Mouse (Mus musculus) heart, embryonic 11.5 days (tissue): ENCODE measurements around the gene Mon2. TPM values are rescaled to one million over a fixed set of nuclear protein-coding genes. Genes with fewer than 3 reads are reported as not detected.

ENCODE experiments used
- ATAC-seq: fragments of 200-750 bp; cut with Nextera tagmentation; replicated peaks from 2 replicates; pipeline ENCODE4 v1.8.0; 2017; ENCODE audit warnings: moderate library complexity; ENCODE audit not compliant: insufficient number of reproducible peaks, low FRiP score, low TSS enrichment
- H3K27ac ChIP-seq: fragments of 300-500 bp; sonication (generic); 2 replicates; pipeline ENCODE4 v1.5.1; 2014; ENCODE audit warnings: mild to moderate bottlenecking, low read depth, low read length
- H3K27me3 ChIP-seq: fragments of 300-500 bp; sonication (generic); 2 replicates; pipeline ENCODE4 v1.6.1; 2014; ENCODE audit warnings: mild to moderate bottlenecking, low read length, mixed read lengths; ENCODE audit not compliant: control insufficient read depth, insufficient read depth
- H3K36me3 ChIP-seq: fragments of 300-500 bp; sonication (generic); 2 replicates; pipeline ENCODE4 v1.6.1; 2014; ENCODE audit warnings: mild to moderate bottlenecking, low read length, moderate library complexity, mixed read lengths; ENCODE audit not compliant: control insufficient read depth, insufficient read depth
- H3K4me1 ChIP-seq: fragments of 300-500 bp; sonication (generic); 2 replicates; pipeline ENCODE4 v1.6.1; 2014; ENCODE audit warnings: low read length; ENCODE audit not compliant: control insufficient read depth, insufficient read depth
- H3K4me2 ChIP-seq: fragments of 300-500 bp; sonication (generic); 2 replicates; pipeline ENCODE4 v1.6.1; 2014; ENCODE audit warnings: mild to moderate bottlenecking, moderate library complexity
- H3K4me3 ChIP-seq: fragments of 300-500 bp; sonication (generic); 2 replicates; pipeline ENCODE4 v1.5.1; 2014; ENCODE audit warnings: low read depth, low read length
- H3K9ac ChIP-seq: fragments of 300-500 bp; sonication (generic); 2 replicates; pipeline ENCODE4 v1.6.1; 2014; ENCODE audit warnings: mild to moderate bottlenecking, low read depth, low read length, moderate library complexity
- H3K9me3 ChIP-seq: fragments of 300-500 bp; sonication (generic); replicated peaks from 2 replicates; pipeline ENCODE4 v1.6.1; 2016; ENCODE audit warnings: low read length; ENCODE audit not compliant: control insufficient read depth
- WGBS: fragments of 180-500 bp; shearing (Covaris S2); extraction: QIAGEN DNeasy Blood & Tissue Kit; methylation state at CpG from one replicate; pipeline ENCODE4 v1.1.7; 2014; ENCODE audit not compliant: insufficient replicate concordance; 5-methylcytosine and 5-hydroxymethylcytosine counted together
- polyA plus RNA-seq: library from polyadenylated mRNA; unstranded; fragments of >200 nt; fragmentation: Nextera tagmentation; extraction: Ambion mirVana; gene quantifications from 2 replicates; pipeline ENCODE4 v1.2.1, GENCODE M21; 2014

The Mon2 gene
- polyA plus RNA-seq, 1 experiment from 2014 or later = 23.7 TPM

DNA sequence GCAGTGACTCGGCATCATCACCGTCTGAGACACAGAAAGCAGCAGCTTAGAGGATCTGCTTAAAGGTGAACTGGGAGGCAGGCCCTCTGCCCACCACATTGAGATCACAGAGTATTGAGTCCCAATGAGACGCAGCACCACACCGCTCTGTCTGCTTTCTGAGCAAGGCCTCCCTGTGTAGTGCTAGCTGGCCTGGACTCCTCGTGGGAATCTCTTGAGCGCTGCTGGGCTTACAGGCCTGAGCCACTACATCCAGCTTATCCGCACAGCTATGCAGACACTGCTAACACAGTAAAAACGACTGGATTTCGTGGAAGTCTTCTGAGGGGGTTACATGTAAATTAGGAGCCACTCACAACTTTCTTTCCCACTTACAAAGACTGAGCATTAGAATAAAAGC lies 84.7 kb downstream of the Mon2 start:
- ATAC-seq = no peak
- H3K27me3 ChIP-seq = no peaks in the 10 kb centered on the region
- H3K27ac ChIP-seq = peak overlapping the region; percentile 88
- H3K4me3 ChIP-seq = no peak overlapping the region
- H3K4me1 ChIP-seq = peaks cover 28% of the 10 kb centered on the region
- H3K9ac ChIP-seq = peak overlapping the region; percentile 44; the same call in 1 of the 2 replicates
- WGBS = 66% methylated on average over 9 of the region's 9 CpGs
- no peaks in the 10 kb centered on the region for H3K9me3 ChIP-seq
- peaks cover 17% of the 10 kb centered on the region for H3K36me3 ChIP-seq
- peak overlapping the region; percentile 50 for H3K4me2 ChIP-seq

DNA sequence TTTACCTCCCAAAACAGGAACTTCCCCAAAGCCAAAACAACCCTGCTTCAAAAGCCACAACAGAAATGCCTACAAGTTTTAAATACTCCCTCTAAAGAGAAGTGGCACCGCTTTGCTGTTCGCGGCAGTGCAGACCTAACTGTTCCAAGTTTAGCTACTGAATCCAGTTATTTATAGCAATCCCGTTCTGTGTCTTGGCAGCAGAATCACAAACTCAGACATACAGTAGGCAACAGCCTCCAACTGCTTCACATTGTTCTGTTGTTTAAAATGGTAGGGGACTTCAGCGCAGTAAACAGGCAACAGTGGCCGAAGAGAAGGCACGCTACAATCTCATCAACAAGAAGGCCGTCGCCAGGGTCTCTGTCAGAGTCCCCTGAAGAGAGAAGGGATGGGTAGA lies 85.3 kb downstream of the Mon2 start:
- peak overlapping the region; percentile 50 for H3K4me2 ChIP-seq
- H3K27ac ChIP-seq = peak overlapping the region; percentile 88
- H3K27me3 ChIP-seq = no peaks in the 10 kb centered on the region
- no peak for ATAC-seq
- no peaks in the 10 kb centered on the region for H3K9me3 ChIP-seq
- H3K36me3 ChIP-seq = peaks cover 12% of the 10 kb centered on the region
- H3K9ac ChIP-seq = peak overlapping the region; percentile 44; the same call in 1 of the 2 replicates
- WGBS = 67% methylated on average over 9 of the region's 9 CpGs
- peaks cover 28% of the 10 kb centered on the region for H3K4me1 ChIP-seq
- no peak overlapping the region for H3K4me3 ChIP-seq

DNA sequence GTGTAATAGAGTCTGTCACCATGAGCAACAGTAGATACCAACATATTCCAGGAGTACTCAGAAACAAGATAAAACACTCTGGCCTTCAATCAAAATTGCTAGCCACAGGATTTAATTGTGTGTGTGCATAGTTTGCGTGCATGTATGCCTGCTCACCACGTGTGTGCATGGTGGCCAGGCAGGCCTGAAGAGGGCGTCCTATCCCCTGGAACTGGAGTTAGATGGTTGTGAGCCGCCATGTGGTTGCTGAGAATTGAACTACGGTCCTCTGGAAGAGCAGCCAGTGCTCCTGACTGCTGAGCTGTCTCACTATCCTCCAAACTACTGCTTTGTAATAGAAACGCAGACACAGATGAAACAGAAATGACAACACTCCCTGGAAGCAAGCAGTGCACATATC lies 85.7 kb downstream of the Mon2 start:
- Histone ChIP-seq H3K9ac (peak overlapping the region; percentile 43; the same call in 1 of the 2 replicates), H3K36me3 (peaks cover 9% of the 10 kb centered on the region), H3K4me1 (peaks cover 28% of the 10 kb centered on the region), H3K9me3 (no peaks in the 10 kb centered on the region), H3K27ac (peak overlapping the region; percentile 88), H3K4me3 (no peak overlapping the region), H3K4me2 (peak overlapping the region; percentile 50), H3K27me3 (no peaks in the 10 kb centered on the region)
- no peak for ATAC-seq
- 86% methylated on average over 6 of the region's 6 CpGs for WGBS

DNA sequence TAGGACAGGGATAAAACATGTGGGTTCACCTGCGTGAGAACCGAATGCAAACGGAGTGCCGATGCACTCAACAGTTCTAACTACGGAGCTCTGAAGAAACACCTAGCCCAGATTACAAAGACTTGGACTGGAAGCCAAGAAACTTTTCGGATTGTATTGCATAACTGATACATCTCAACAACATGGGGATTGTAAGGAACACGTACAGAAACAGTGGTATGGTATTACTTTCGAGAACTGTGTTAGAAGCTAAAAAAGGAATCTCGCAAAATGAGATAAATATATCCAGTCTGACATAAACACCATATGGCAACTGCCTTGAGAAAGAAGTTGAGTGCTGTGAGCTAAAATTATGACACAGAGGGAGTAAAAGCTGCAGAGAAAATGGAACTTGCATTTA lies 86.4 kb downstream of the Mon2 start:
- H3K4me3 ChIP-seq = no peak overlapping the region
- no peak for ATAC-seq
- WGBS = 87% methylated on average over 9 of the region's 9 CpGs
- H3K27me3 ChIP-seq = no peaks in the 10 kb centered on the region
- no peaks in the 10 kb centered on the region for H3K9me3 ChIP-seq
- H3K4me1 ChIP-seq = peaks cover 28% of the 10 kb centered on the region
- 0 out of 2 replicates have a peak overlapping the region, but pooled peaks have one; percentile 16 for H3K27ac ChIP-seq
- H3K9ac ChIP-seq = no peak overlapping the region
- H3K4me2 ChIP-seq = no peak overlapping the region
- H3K36me3 ChIP-seq = 0 out of 2 replicates have a peak, but pooled peaks cover 5% of the 10 kb centered on the region

DNA sequence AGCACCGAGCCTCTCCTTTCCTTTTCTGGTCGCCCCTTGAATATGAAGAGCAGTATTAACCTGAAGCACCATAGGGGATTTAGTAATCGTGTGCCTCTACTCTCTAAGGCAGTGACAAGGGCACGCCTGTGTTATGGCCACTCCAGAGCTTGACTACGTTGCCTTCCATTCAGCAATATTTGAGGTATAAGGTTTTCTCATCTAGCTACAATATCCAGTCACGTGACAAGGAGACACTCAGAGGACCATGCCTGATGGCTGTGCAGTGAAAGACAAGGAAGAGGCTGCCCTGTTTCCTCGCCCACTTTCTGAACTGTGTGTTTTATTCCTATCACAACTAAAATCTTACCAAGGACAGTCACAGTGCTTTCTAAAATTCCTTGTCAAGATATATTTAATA lies 87.9 kb downstream of the Mon2 start:
- Histone ChIP-seq H3K4me2 (peak overlapping the region; percentile 70), H3K4me1 (peaks cover 29% of the 10 kb centered on the region), H3K36me3 (0 out of 2 replicates have a peak, but pooled peaks cover 2% of the 10 kb centered on the region), H3K27me3 (no peaks in the 10 kb centered on the region), H3K27ac (0 out of 2 replicates have a peak overlapping the region, but pooled peaks have one; percentile 29), H3K9ac (no peak overlapping the region), H3K4me3 (no peak overlapping the region), H3K9me3 (no peaks in the 10 kb centered on the region)
- ATAC-seq = no peak
- 70% methylated on average over 7 of the region's 7 CpGs for WGBS

DNA sequence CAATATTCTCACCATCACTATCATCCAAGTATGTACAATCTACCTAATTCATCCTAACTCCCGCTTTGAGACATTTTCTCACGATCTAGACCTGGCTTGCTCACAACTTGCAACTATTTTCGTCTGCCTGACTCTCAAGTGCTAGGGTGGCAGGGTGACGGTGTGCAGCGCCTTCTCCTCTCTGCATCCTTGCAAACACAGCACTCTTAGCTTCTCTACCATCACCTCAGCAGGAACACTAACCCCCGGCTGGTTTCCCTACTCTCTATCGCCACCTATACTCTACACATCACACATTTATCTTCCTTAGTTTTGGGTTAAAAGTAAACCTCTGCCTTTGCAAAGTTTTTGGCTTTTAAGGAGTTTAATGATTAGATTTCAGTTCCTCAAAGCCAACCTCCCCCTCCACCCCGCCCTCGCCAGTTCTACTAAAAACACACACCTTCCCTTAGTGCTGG lies 88.6 kb downstream of the Mon2 start:
- WGBS = 13% methylated on average over 9 of the region's 9 CpGs
- peak overlapping the region; percentile 70 for H3K4me2 ChIP-seq
- ATAC-seq = no peak
- H3K27ac ChIP-seq = peak overlapping the region; percentile 29; the same call in 1 of the 2 replicates
- 0 out of 2 replicates have a peak overlapping the region, but pooled peaks have one; percentile 11 for H3K4me3 ChIP-seq
- H3K9ac ChIP-seq = peak overlapping the region; percentile 35; the same call in 1 of the 2 replicates
- H3K9me3 ChIP-seq = no peaks in the 10 kb centered on the region; the same call in 1 of the 2 replicates
- no peaks in the 10 kb centered on the region for H3K27me3 ChIP-seq
- H3K4me1 ChIP-seq = peaks cover 35% of the 10 kb centered on the region
- H3K36me3 ChIP-seq = 0 out of 2 replicates have a peak, but pooled peaks cover 2% of the 10 kb centered on the region

DNA sequence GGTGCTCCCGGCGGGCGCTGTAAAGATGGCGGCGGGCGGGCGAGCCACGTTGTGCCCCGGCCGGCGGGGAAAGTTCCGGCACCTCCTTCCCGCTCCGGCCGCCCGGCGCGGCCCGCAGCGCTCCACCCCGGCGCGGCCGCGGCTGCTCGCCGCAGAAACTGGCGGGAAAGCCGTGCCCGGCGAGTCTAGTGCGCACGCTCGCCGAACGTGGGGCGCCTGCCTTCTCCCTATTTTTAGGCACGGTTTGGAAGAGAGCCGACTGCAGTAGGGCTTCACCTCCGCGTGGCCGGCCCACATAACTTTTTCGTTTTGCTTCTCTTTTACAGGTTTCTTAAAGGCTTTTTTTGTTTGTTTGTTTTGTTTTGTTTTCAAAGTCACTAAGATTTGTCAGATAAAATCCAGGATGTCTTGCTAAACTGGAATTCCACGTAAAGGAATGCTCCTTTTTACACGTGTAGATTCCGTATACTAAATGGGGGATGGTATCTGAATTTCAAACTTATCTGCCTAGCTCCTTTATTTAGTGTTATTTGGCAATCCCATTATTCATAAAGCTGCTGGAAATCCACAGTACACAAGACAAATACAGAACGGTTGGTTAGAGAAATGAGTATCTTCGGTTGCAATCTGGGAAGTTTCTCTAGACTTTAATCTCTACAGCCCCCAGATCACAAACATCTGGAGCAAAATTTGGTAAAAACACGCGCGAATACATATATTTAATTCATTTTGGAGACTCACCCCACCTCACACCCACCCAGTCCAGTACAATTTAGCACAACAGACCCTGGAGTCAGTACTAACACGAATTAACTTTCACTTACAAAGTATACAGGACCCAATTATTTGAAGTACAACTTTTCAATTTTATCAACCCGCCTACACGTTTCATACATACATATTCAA lies 89.7 kb downstream of the Mon2 start:
- peak overlapping the region; percentile 100 for H3K9ac ChIP-seq
- peaks cover 32% of the 10 kb centered on the region for H3K4me1 ChIP-seq
- no peaks in the 10 kb centered on the region; the same call in 1 of the 2 replicates for H3K9me3 ChIP-seq
- peak overlapping the region; percentile 70 for H3K4me2 ChIP-seq
- H3K4me3 ChIP-seq = peak overlapping the region; percentile 98
- ATAC-seq = peak; percentile 77
- H3K27ac ChIP-seq = peak overlapping the region; percentile 99
- 10% methylated on average over 54 of the region's 54 CpGs for WGBS
- 0 out of 2 replicates have a peak, but pooled peaks cover 3% of the 10 kb centered on the region for H3K36me3 ChIP-seq
- H3K27me3 ChIP-seq = no peaks in the 10 kb centered on the region

DNA sequence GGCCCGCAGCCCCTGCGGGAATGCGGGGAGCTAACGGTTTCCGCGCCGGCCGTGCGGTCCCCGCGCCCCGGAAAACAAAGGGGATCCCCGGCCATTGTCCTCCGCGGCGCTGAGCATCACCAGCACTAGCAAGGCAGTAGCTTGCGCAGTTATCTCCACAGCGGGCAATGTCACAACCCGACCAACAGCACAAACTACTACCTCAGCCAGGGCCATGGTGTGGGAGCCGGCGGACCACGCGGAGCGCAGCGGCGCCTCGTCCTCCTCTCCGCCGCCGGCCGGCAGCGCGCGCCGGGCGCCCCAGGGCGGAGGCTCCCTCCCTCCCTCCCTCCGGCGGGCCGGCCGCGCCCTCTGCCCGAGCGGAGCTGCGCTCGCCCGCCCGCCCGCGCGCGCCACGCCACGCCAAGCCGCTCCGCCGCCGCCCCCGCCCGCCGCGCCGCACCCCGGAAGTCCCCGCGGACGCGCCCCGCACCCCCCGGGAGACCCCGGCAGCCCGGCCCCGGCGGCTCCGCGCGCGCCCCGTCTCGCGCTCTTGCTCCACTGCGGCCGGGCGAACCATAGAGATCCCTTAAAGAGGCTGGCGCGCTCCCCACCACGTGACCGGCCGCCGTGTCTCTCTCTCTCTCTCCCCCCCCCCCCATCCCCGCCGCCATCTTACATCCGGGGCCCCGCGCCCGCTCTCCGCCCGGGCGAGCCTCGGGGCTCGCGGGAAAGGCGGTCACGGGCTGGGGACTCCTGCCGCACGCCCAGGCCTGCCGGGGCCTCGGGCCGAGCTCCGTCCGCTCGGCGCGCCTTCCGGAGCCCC lies 90.6 kb downstream of the Mon2 start:
- Histone ChIP-seq H3K27ac (peak overlapping the region; percentile 99), H3K9me3 (no peaks in the 10 kb centered on the region; the same call in 1 of the 2 replicates), H3K4me2 (peak overlapping the region; percentile 70), H3K4me3 (peak overlapping the region; percentile 98), H3K36me3 (peaks cover 7% of the 10 kb centered on the region; the same call in 1 of the 2 replicates), H3K4me1 (peaks cover 29% of the 10 kb centered on the region), H3K9ac (peak overlapping the region; percentile 100), H3K27me3 (no peaks in the 10 kb centered on the region)
- under 1% methylated on average over 69 of the region's 115 CpGs for WGBS
- ATAC-seq = peak; percentile 88
